Mouse (Mus musculus): ENCODE results near the gene F7.

DNA sequence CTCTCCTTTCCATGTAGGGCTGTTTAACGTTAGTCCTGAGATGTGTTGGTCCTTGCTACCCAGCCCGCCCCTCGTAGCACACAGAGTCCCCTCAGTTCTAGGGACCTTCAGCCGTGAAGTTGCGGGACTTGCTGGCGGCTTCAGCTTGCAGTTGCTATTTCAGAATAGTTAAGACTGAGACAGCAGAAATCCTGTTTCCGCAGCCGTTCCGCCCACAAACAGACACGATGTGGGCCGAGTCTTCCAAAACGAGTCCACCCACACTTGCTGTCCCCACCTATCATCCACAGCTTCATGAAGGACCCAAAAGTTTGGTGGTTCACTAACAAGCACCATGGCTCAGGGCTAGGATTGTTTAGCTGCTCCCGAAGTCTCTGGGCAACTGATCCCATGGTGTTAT lies 40.6 kb upstream of the F7 start:
- TF ChIP-seq EP300 (IDR thresholded peaks at IDR 0.05; ENCODE audit: low read depth in 1 of 2, low read length in 2 of 2) (no peak), MYB (IDR thresholded peaks at IDR 0.05; ENCODE audit: low read depth, low read length) (no peak), USF1 (IDR thresholded peaks at IDR 0.05; ENCODE audit: low read depth, low read length) (no peak), CHD2 (IDR thresholded peaks at IDR 0.05; ENCODE audit: low read length) (no peak), TCF12 (IDR thresholded peaks at IDR 0.05; ENCODE audit: low read depth, low read length) (no peak), TAL1 (IDR thresholded peaks at IDR 0.05; ENCODE audit: low read length) (no peak), HCFC1 (IDR thresholded peaks at IDR 0.05; ENCODE audit: low read depth, low read length) (no peak), CTCF (IDR thresholded peaks at IDR 0.05 in 2 of 3, conservative IDR thresholded peaks at IDR 0.05 in 1 of 3; ENCODE audit: control insufficient read depth in 1 of 3, insufficient read depth in 1 of 3, low read depth in 2 of 3, low read length in 3 of 3, poor library complexity in 1 of 3, severe bottlenecking in 1 of 3) (no peak), MXI1 (IDR thresholded peaks at IDR 0.05; ENCODE audit: low read depth, low read length) (no peak), MAX (IDR thresholded peaks at IDR 0.05; ENCODE audit: low read length) (no peak), SIN3A (IDR thresholded peaks at IDR 0.05; ENCODE audit: low read length) (no peak), ZMIZ1 (IDR thresholded peaks at IDR 0.05; ENCODE audit: low read depth, low read length) (no peak)

All from MEL (cell line).